Mouse (Mus musculus): ENCODE measurements at regions not wholly inside any gene's neighbourhood (a gene's known extent, or its start where the extent isn't known, plus 50 kb on each side); places are given as distances from the start of the nearest gene placed in this dataset.

DNA sequence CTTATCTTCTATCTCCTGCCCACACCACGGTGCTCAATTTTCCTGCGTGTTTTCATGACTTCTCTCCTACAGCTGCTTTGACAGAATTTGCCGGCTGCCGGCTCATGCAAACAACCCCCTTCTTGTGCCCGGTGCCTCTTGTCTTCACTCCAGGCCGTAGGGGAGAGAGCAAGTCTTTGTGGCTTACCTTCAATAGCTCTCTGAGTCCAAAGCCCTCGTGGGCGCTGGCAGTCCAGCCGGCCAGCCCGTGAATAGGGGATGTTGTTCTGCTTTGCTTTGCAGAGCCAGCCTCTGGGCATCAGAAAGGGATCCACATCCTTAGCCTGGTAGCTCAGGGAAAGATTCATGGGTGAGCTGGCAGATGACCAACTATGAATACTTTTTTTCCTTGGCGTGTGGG, 173.9 kb downstream of the Gsdmc2 start:
- ATAC-seq (ENCODE audit: poor library complexity, severe bottlenecking), result no peak

DNA sequence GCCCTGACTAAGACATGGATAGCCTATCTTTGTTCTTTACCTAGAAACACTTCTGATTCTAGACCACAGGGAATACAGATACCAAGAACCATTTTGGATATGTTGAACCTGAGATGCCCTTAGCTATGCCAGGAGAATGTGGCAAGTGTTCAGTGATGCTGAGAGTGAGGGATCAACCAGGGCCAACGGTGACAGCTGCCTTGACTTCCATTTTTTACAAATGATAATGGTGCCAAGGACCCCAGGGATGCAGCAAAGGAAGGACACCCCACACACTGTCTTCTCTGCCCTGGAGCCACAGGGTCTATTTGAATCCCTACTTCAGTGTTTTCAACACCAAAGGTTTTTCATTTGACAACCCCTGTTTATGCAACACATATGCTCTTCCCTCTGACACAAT, 174.4 kb downstream of the Gsdmc2 start:
- ATAC-seq (ENCODE audit: poor library complexity, severe bottlenecking), result no peak

DNA sequence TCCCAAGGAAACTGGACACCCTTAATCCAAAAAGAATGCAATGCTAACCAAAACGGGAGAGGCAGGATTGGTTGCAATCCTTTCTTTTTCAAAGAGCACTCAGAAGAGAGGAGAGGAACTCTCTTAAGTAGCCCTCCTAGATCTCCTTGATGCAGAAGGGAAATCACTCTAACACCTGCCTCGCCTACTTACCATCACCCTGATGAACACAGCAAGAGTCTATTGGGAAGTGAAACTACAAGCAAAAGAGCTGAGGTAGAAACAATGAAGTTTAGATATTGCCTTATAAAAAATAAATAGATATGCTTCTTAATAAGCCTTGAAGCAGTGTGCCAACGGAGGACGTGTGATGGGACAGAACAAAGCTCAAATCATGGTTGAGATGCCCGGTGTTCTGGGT, 177.4 kb downstream of the Gsdmc2 start:
- no peak for ATAC-seq (ENCODE audit: poor library complexity, severe bottlenecking)

DNA sequence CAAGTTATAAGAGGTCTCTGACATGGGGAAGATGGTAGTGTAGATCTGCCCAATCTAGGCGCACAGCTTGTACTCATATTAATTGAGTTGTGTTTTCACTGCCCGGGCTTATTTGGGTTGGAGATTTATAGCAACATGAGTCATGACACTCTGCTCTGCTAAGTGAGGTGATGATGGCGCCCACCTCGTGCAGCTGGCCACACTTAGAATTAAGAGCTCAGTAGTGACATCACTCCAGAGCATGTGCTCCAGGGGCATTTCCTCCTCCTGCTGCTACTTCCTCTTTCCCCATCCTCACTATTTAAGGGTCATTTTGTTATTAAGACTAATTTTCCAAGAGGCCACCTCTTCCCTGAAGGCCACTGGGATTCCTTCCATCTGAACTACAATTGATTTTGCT, 179.5 kb downstream of the Gsdmc2 start:
- peak; percentile 70 for ATAC-seq (ENCODE audit: poor library complexity, severe bottlenecking)

DNA sequence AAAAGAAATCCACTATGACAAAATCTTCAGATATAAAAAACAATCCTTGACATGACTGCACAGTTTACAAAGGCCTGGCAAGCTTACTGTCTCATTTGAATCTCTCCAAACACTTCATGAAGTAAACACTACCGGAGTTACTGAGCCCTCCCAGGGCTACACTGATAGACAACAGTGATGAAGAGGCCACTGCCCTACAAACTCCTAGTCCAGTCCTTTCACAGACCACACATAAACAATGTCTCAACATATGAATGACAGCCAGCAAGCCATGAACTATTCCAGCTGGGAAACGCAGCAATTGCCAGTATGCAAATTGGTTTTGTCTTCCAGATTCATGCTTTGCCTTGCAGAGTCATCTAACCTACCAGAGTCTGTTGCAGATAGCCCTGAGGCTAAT, 180.1 kb downstream of the Gsdmc2 start:
- ATAC-seq (ENCODE audit: poor library complexity, severe bottlenecking), result no peak

DNA sequence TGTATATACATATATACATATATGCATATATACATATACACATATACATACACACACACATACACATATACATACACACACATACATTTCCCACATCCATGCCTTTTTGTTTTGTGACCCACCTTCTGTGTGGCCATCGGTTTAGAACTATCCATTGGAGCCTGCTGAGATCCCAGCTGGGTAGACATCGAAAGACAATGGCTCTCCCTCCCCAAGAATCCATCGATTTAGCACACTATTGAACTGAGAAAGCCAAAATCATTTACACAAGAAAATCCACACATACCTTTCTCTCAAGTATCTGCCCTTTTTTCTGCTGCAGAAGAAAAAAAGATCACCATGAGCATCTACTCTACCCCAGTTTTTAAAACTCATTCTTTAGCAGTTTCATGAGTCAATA, 182.8 kb downstream of the Gsdmc2 start:
- ATAC-seq (ENCODE audit: poor library complexity, severe bottlenecking), result no peak

DNA sequence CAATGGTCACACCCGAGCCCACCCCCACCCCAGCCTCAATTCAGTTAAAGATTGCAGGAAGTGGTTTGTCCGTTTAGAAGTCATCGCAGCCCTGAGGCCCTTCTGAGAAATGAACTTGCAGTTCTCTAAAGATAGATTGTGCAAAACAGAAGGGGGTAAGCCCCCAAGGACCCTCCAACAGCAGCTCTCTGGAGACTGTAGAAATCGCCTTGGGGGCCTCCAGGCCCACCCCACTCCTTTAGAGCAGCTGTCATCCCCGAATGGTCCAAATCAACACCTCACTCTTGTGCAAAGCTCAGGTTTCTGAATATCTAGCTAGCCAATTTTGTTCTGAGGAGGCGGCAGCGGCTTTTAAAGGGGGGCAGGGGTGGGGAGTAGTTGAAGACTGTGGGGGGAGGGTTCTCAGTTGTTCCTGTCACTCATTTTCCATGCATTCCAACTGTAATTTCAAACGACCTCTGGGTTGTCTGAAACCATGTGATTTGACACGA, 186.9 kb downstream of the Gsdmc2 start:
- ATAC-seq (ENCODE audit: poor library complexity, severe bottlenecking), result peak; percentile 36

DNA sequence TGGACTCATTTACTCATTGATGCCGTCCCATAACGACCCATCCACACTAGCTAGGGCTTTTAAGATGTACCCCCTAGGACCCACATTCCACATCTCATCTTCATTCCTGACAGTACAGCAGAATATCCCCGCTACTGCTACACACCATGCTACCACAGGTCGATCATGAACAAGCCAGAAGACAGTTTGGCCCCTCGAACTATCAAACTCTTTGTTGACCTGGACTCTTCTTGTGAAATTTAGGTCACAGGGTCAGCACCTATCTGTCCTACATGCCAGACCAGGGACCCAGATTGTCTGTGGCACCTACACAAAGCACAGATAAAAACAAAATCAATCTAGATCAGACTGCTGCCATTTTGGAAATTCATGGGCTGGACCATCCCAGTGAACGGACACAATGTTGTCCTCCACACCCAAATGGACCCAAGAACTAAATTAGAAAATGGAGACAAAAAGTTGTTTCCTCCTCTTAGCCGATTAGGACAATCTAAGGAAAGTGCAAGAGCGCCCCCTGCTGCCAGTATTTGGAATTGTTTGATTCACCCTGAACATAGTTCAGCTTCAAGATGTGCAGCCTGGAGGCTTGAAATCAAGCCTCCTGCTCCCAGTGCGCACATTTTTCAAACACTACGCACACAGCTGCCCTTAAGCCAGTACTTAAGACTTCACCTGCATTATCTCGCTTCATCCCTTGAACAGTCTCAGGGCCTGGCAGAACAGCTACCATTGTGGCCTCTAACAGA, 192.6 kb downstream of the Gsdmc2 start:
- peak; percentile 61 for ATAC-seq (ENCODE audit: poor library complexity, severe bottlenecking)

DNA sequence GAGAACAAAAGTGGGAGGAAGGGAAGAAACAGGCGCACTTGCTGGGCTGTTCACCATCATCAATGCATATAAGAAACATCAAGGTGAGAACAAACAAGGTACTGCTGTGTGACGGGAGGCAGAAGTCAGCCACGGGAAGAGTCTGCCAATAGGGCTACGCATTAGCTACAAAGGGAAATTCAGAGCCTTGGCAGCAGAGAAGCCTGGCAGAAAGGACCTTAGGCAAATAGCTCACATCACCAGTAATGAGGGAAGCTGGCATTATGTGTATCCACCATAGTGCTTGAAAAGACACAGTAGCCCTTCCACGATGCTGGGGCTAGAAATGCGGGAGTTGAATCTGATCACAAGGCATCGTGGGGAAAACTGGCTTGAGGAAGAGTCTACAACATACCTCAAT, 193.9 kb downstream of the Gsdmc2 start:
- no peak for ATAC-seq (ENCODE audit: poor library complexity, severe bottlenecking)

DNA sequence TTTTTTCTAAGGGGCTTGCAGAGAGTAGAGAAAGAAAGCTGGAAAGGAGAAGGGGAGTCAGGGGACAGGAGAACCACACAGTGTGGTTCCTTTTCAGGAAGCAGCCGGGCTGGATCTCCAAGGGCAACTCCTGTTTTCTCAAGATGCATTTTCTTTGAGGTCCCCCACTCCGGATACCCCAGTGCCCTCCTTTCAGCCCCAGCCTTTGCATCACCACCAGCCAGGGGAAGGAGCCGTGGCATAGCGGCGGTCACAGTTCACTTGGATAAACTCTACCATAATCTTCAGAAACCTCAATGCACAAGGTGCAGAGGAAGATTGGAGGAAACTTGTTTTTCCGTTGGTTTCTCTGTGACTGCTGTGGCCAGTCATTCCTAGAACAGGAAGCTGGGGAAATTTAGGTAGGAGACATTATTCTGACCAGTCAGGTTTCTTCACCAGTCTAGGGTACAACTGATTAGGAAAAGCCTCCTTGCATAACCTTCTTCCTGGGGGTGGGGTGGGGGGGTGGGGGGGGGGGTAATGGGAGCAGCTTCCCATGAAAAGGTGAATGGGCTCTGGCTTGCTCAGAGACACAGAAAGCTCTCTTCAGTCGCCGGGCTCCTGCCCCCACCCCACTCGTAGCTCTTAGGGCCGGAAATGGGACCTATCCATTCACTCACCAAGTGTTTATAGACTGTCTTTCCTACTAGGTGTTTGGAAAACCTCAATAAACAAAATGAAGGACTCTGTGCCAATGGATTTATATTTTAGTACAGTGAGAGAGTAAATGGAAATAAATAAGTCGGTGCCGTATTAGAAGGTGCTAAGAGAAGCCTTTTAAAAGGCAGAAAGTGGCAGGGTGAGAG, 196.6 kb downstream of the Gsdmc2 start:
- ATAC-seq (ENCODE audit: poor library complexity, severe bottlenecking), result peak; percentile 56

DNA sequence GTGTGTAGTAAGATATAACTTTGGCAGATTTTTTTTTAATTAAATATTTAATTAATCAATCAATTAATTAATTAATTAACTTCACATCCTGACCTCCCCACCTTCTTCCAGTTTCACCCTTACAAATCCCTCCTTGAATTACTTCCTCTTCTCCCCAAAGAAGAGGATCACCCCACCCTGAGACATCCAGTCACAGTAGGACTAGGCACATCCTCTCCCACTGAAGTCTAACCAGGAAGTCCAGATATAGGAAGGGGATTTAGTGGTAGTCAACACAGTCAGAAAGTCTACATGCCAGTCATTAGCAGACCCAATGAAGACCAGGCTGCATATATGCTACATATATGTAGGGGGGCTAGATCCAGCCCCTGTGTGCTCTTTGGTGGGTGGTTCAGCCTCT, 220.2 kb downstream of the Gsdmc2 start:
- ATAC-seq (ENCODE audit: poor library complexity, severe bottlenecking), result peak; percentile 49; the same call in 1 of the 2 replicates

DNA sequence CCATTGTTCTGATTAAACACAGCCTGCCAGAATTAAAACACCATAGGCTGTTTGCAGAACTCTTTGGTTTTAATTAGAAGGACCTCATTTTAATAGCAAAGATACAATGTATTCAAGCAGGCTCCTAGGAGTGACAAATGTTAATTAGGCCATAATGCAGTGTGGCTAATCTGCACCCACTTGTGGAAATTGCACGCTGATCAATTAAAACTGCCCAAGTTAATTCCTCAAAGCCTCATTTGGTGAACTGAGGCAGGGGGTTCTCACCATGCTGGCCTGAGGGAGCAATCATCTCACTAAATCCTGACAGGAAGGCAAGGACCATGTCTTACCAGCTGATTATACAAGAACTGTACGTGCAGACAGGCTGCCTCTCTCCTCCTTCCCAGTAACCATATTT, 220.7 kb downstream of the Gsdmc2 start:
- ATAC-seq (ENCODE audit: poor library complexity, severe bottlenecking), result no peak

DNA sequence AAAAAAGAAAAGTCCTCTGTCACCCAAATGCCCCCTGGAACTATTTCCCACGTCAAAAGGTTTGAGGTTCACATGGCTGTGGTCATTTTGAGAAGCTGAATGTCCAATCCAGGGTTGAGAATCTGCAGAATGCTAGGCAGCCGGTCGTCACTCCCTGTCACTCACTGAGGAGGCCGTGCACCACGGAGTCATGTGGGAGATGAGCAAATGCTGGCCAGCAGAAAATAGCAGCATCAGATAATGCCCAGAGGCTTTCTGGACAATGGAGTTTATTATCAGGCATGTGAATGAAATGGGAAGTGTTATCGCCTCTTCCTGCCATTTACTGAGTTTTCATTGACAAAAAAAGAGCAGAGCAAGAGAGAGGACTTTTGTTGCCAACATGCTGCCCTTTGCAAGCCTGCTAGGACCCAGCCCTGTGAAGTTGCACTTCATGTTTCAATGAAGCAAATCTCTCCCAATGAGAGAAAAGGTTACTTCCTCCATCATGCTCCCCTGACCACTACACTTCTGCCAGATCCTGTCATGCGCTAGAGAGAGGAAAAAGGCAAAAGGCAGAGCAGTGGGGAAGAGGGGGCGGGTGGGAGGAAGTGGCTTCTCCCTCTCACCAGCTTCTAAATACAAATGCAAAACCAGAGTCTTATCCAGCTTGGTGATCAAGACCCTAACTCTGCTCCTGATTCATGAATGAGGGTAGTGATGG, 228.3 kb downstream of the Gsdmc2 start:
- ATAC-seq (ENCODE audit: poor library complexity, severe bottlenecking), result peak; percentile 89

DNA sequence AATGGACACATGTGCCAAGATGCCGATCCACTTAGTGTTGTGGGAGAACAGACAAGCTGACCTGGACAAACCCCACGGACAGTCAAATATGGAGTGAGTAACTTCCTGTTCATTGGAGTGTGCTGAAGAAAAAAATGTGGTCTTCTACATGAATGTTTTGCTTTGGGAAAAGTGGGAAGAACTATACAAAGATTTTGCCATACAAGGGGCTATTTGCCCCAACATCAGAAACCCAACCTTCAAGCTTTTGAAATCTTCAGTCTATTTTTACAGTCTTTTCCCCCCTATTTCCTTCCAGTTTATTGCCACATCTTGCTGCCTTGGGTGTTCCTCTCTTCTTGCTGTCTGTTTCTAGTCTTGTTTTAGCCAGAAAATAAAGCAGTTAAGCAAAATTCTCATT, 230.8 kb downstream of the Gsdmc2 start:
- ATAC-seq (ENCODE audit: poor library complexity, severe bottlenecking), result no peak

DNA sequence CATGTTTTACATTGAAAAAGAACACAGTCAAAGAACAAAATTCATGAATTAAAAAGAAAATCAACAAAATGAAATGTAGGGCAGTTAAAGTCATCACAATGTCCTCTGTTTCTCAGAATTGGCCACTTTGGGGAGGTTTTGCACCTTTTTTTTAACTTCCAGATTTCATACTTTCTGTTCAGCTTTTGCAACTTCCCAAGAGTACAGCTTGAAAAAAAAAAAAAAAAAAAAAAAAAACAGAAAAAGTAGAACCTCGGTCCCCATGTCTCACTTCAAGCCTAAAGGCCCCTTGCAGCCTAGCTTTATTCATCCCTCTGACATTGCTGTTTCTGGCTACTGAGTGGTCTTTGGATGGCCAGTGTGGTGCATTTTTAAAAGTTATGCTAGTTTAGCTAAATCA, 231.9 kb downstream of the Gsdmc2 start:
- no peak for ATAC-seq (ENCODE audit: poor library complexity, severe bottlenecking)

DNA sequence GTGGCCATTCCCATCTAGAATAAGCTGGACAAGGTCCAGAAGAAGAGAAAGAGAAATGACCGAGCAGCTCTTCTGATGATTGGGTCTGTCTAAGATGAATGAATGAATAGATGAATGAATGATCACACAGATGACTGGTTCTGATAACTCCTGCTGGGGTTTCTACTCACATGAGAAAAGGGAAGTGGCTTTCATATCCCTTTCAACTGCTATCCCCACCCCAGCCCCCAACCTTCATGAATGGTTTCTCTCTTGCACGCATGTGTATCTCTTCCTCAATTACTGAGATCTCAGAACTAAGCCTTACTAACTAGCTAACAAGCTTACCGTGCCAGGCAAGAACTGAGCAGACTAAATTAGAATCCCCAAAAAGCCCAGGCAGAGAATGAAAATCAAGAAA, 233.8 kb downstream of the Gsdmc2 start:
- peak; percentile 87 for ATAC-seq (ENCODE audit: poor library complexity, severe bottlenecking)

DNA sequence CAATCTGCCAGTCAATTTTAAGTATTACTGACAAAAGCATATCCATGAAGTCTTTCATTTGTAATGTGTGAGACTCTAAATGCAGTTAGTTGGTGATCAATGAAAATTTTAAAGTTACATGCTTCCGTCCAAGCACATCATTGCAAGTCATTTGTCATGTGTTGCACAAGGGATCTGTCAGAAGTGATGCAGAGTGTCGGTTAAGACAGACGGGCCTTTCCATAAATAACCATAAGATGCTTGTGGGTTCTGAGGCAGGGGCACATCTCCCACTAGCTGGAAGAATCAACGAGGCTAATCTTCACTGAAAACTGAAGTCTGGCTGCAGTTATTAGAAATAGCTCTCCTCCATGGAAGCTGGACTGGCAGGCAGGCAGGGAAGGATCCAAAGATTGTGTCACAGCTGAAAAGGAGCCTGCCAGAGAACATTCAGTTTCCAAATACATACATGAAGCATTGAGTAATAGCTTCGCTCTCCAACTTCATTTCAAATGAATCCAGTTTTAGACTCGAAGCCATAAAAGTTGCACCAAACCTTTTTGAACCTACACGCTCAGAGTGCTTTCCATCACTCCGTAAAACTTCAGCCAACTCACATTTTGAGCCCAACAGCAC, 241.8 kb downstream of the Gsdmc2 start:
- ATAC-seq (ENCODE audit: poor library complexity, severe bottlenecking), result peak; percentile 28; the same call in 1 of the 2 replicates

DNA sequence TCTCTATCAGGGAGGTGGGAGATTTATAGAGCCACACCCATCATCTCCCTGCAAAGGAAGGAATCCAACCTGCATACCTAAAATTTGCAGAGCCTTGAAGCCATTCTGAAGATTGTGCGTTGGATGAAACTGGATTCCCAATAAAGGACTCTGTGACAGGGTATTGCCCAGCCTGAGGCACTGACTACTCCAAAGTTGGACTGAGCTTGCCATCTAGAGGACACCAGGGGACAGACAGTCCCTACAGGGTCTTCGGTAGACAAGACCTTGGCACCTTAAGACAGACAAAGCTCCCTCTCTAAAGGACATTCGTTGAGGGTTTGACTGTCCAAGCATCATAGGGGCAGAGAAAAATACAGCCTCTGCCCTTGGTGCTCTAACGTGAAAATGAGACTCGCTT, 243.4 kb downstream of the Gsdmc2 start:
- peak; percentile 82 for ATAC-seq (ENCODE audit: poor library complexity, severe bottlenecking)

DNA sequence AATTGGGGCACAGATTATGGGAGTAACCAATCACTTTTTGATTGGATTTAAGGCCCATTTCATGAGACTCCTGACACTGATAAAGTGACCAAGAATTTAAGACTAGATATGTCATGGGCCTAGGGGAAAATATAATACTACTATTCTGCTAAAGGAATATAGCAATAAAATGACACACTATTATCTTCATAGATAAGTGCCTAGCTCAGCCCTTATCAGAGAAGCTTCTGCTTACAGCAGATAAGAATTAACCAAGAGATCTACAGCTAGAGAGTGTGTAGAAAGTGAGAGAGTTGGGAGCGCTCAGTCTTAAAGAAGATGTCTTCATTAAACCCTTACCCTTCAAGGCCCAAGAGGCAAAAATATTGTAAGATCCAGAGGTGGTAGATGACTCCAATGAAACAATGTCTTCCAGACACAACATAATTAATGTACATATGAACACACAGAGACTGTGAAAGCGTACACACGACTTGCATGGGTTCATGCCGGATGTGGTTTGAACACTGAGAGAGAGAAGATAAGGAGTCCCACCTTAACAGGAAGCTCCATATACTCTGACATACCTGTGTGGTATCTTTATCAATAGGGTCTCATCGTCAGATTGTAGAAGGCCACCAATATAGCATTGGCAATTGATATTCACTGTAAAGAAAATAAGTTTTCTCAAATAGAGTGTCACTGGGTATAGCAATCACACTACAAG, 252.1 kb downstream of the Gsdmc2 start:
- no peak for ATAC-seq (ENCODE audit: poor library complexity, severe bottlenecking)

DNA sequence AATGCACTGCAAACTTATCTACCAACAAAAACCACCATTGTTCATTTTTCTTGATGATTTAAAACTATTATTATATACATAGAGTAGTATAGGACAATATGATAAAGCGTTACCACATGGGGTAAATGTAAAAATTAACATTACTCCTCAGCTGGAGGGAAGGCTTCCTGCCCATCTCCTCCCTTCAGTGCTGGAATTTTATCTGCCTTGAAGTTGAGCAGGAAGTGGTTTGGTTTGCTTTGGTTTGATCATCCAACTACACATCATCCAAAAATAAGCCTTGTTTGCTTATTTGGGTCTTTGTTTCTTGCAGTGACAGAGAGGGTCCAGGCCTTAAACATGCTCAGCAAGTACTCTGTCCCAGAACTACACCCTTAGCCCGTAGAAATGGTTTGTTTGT, 285.7 kb downstream of the Gsdmc2 start:
- ATAC-seq (ENCODE audit: poor library complexity, severe bottlenecking), result no peak
